In the genomic region with DNA sequence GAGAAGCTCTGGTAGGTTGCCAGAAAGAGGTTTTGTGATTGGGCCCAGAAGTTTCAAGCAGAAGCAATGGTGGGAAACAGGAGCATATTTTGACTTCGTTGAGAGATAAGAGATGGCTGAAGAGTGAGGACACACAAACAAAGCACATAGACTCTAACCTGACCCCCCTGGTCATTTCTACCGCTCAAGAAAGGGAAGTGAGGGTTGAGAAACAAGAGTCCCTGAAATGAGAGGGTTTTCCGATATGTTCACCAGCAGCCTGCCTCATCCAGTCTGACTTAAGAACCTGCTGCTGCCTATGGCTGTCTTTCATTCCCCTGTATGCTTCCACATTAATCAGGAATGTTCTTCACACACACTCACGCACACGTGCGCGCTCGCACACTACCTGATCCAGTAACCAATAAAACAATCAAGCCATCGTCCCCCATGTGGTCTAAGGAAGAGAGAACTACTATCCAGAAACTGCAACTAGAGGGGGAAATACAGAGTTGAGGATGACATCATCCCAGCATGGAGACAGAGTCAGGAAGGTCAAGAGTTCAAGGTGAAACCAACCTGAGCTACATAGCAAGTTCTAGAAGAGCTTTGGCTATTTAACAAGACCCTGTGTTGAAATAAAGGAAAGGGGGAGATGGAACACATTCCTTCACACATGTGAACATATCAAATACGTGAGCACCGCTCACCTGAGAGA, we compare ENCODE assay signal across 22 mouse cellular contexts.
"Had no signal": no experiment of that assay in that cellular context is flagged by ENCODE, and none has a peak within 500 bp of the region (broad histone marks: within the 10 kb centered on the region; RNA-seq: fewer than 3 reads in every experiment).

No protein-coding gene starts in this region.

- H3K27ac ChIP-seq: layer of hippocampus, adult 2 months; left cerebral cortex, adult 2 months; liver, embryonic 12.5 days; liver, embryonic 15.5 days; lung, embryonic 15.5 days; midbrain, embryonic 12.5 days; midbrain, embryonic 15.5 days; neural tube, embryonic 13.5 days had no signal

- H3K27me3 ChIP-seq: limb, embryonic 13.5 days; liver, embryonic 15.5 days; lung, embryonic 15.5 days; midbrain, embryonic 12.5 days; midbrain, embryonic 15.5 days had no signal

- H3K4me3 ChIP-seq: layer of hippocampus, adult 2 months; left cerebral cortex, adult 2 months; limb, embryonic 13.5 days; liver, embryonic 12.5 days; liver, embryonic 15.5 days; lung, embryonic 15.5 days; midbrain, embryonic 12.5 days; midbrain, embryonic 15.5 days; myocyte; neural tube, embryonic 13.5 days had no signal

- DNase-seq: kidney, adult 18-20 months; kidney, adult 9 months; layer of hippocampus, adult 9-11 months; layer of hippocampus, postnatal 36 days; left cerebral cortex, postnatal 4 days; liver; lung, adult 18-20 months; lung, postnatal 10 days; lung, postnatal 36 days; retina, postnatal 1 day; thymus, adult 18-20 months; thymus, postnatal 36 days had no signal

- H3K36me3 ChIP-seq: limb, embryonic 13.5 days; liver, embryonic 12.5 days; liver, embryonic 15.5 days; lung, embryonic 15.5 days; midbrain, embryonic 12.5 days; midbrain, embryonic 15.5 days; neural tube, embryonic 13.5 days had no signal

- H3K9me3 ChIP-seq: limb, embryonic 13.5 days; liver, embryonic 12.5 days; liver, embryonic 15.5 days; lung, embryonic 15.5 days; midbrain, embryonic 12.5 days; midbrain, embryonic 15.5 days; neural tube, embryonic 13.5 days had no signal
